Mouse (Mus musculus): Measurements from ENCODE around the gene Tmem189.

Gene Tmem189

DNA sequence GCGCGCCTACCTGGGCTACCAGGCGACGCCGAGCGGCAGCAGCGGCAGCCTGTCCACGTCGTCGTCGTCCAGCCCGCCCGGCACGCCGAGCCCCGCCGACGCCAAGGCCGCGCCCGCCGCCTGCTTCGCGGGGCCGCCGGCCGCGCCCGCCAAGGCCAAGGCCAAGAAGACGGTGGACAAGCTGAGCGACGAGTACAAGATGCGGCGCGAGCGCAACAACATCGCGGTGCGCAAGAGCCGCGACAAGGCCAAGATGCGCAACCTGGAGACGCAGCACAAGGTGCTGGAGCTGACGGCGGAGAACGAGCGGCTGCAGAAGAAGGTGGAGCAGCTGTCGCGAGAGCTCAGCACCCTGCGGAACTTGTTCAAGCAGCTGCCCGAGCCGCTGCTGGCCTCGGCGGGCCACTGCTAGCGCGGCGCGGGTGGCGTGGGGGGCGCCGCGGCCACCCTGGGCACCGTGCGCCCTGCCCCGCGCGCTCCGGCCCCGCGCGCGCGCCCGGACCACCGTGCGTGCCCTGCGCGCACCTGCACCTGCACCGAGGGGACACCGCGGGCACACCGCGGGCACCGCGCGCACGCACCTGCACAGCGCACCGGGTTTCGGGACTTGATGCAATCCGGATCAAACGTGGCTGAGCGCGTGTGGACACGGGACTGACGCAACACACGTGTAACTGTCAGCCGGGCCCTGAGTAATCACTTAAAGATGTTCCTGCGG lies at the start of gene Tmem189:
Tmem189 (minus strand) TSS at position 322 of the 718 bp plus-strand sequence.
- DNase-seq (ENCODE audit: low spot score), result peak; percentile 64

- DNase-seq (ENCODE audit: low spot score), result no peak
Measured at GRCm38 (mm10) chr2:167739030-167739429, 49.4 kb upstream of the Tmem189 start.

GRCm38 (mm10) chr2:167734861-167735260 lies 45.2 kb upstream of the Tmem189 start:
- DNase-seq (ENCODE audit: low spot score), result no peak

DNA sequence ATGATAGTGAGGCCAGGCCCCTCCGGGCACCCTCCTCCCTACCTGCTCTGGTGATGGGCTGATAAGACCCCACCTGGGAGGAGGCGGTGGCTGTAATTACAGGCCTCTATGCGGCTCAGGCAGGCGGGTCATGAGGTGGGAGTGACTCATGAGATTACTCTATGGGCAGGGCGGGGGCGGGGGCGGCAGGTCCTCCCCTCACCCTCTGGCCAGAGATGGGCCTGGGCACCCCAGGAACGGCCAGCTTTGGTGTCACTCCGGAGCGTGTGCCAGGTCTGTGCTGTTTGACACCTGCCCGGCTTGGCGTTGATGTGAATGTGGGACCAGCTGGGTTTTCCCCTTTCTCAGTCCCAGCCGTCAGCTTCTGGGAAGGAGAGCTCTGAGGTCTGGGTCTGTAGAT lies 41.5 kb upstream of the Tmem189 start:
- no peak for DNase-seq (ENCODE audit: low spot score)

DNA sequence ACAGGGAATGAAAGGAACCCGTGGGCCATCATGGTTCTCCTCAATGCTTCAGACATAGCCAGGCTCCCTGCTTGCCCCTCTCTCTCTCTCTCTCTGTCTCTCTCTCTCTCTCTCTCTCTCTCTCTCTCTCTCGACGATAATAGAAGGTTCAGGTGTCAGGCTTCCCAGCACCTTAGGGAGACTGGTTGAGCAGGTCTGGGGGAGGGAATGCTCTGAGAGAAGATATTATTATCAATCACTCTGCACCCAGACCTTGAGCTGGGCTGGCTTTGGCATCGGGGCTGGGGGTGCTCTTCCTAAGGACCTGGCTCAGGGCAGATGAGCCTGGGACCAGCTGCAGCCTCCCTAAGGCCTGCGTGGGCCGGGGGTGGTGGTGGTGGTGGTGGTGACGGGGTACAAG lies 40.4 kb upstream of the Tmem189 start:
- no peak for DNase-seq (ENCODE audit: low spot score)

DNA sequence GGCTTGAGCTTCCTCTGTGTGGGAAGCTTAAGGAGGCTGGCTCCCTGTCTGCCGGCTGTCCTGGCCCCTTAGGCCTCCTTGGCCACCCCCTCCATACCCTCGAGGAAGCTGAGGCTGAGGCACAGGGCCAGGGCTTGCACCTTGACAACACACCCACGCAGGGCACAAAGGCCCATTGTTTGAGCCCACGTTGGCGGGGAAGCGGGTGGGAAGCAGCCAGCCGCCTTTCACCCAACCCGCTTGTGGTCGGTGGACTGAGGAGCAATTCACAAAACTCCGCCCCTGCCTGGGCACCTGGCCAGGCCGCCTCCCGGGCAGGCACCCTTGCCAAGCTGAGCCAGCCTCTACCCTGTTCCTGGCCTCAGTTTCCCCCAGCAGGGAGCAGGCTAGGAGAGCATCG lies 37.5 kb upstream of the Tmem189 start:
- peak; percentile 81 for DNase-seq (ENCODE audit: low spot score)

GRCm38 (mm10) chr2:167725879-167726278 lies 36.3 kb upstream of the Tmem189 start:
- no peak for DNase-seq (ENCODE audit: low spot score)

DNA sequence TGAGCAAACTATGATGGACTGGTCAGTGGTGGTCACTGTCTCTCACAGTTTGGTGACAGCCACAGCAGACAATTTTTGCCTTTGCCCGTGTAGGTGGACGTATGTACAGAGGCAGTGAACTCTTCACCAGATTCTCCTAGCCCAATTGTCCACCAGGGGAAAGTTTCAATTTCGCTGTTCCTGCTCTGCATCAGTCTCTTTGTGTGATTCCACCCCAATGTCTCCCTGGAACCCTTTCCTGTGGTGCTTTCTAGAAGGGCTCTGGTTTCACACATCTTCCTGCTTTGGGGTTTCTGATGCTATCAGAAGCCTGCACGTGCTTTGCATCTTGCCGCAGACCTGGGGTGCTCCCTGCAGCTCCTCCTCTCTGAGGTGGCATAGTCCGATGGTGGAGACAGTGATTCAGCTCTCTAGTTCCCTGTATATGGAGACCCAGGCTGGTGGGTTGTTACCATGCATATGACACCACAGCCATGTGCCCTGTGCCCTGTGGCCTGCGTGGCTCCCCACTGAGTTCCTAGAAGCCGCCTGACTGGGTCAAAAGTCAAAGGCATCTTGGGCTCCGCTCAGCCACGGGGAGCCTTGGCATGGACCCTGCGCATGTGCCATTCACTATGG lies 34.1 kb upstream of the Tmem189 start:
- DNase-seq (ENCODE audit: low spot score), result no peak

- no peak for DNase-seq (ENCODE audit: low spot score)
Measured at GRCm38 (mm10) chr2:167722538-167722937, 32.9 kb upstream of the Tmem189 start.

DNA sequence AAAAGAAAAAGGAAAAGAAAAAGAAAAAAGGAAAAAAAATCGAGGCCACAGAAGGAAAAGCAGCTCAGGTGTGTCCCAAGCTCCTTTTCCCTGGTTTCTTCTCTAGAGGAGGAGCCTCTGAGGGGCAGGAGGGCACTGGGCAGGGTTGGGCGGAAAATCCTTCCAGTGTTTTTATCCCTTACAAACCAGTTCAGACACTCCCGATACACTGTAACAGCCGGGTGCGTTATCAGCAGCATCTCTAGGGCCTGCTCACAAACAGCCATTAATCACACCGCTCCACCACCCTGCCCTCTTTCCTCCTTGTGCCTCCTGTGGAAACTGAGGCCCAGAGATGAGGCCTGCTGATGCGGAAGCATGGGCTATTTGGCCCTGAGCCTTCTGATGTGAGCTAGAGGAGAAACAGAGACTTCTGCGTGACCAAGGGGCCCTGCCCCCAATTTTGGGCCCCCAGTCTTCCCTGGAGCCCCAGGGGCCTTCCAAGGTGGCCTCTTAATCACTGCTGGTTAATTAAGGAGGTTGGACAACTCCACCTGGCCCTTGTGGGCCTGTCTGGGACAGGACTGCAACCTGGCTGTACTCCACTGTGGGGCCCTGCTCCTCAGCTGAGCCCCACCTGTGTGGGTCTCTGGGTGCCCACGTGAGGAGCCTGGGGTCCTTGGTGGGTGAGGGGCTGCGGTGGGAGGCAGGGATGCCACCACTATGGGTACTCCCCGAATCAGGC lies 31.7 kb upstream of the Tmem189 start:
- no peak for DNase-seq (ENCODE audit: low spot score)

- no peak for DNase-seq (ENCODE audit: low spot score)
Measured at GRCm38 (mm10) chr2:167719520-167719919, 29.9 kb upstream of the Tmem189 start.

GRCm38 (mm10) chr2:167717208-167717607 lies 27.6 kb upstream of the Tmem189 start:
- DNase-seq (ENCODE audit: low spot score), result no peak

DNA sequence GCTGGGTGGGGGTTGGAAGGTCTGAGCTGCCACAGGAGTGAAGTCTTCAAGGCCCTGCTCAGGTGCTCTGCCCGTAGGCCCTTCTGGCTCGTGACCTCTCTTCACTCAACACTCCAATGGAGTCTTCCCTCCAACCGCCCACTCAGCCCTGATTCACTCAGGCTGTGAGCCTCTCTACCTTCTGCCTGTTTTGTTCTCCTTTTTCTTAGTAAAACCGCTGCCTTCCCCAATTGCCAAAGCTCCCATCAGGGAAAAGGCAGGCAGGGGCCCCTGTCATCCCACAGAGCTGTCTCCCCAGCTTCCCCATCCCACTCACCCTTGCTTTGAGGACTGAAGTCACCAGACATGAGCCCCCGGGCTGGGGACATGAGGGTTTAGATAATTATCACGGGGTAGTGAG lies 25.4 kb upstream of the Tmem189 start:
- no peak for DNase-seq (ENCODE audit: low spot score)

GRCm38 (mm10) chr2:167714298-167714697 lies 24.7 kb upstream of the Tmem189 start:
- DNase-seq (ENCODE audit: low spot score), result no peak

GRCm38 (mm10) chr2:167712872-167713821 lies 23.5 kb upstream of the Tmem189 start:
- DNase-seq (ENCODE audit: low spot score), result no peak

- DNase-seq (ENCODE audit: low spot score), result no peak
Measured at GRCm38 (mm10) chr2:167710574-167710973, 21.0 kb upstream of the Tmem189 start.

- no peak for DNase-seq (ENCODE audit: low spot score)
Measured at GRCm38 (mm10) chr2:167709969-167710368, 20.3 kb upstream of the Tmem189 start.

- no peak for DNase-seq (ENCODE audit: low spot score)
Measured at GRCm38 (mm10) chr2:167708373-167708772, 18.8 kb upstream of the Tmem189 start.

DNA sequence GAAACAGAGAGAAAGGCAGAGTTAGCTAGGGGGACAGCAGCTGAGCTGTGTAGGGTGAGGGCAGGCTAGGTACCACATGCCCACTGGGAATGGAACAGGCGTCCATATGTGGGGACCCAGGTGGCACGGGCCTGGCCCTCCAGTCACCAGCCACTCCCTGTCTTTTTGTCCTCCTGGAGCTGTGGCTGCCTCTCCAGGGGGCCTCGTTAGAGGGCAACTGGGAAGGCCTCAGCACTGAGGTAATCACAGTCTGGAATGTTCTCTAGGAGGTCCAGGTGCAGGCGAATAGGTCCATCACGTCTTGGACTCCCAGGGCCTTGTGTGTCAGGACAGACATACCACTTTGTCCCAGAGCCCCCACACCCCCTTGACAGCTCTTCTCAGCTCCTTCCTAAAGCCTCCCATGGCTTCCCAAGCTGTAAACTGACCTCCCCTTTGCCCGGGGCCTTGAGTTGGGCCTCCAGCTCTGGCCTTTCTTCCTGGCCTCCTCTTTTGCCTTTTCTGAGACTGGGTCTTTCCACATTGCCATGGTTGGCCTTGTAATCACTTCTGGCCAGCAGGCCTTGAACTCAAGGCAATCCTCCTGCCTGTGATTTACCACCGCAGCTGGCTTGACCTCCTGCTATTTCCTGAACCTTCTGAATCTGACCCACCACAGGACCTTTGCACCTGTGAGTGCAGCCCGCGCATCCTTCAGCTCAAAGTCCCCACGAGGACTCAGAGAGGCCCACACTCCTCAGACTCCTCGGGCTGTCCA lies 16.7 kb upstream of the Tmem189 start:
- DNase-seq (ENCODE audit: low spot score), result no peak

GRCm38 (mm10) chr2:167704409-167704808 lies 14.8 kb upstream of the Tmem189 start:
- DNase-seq (ENCODE audit: low spot score), result no peak

DNA sequence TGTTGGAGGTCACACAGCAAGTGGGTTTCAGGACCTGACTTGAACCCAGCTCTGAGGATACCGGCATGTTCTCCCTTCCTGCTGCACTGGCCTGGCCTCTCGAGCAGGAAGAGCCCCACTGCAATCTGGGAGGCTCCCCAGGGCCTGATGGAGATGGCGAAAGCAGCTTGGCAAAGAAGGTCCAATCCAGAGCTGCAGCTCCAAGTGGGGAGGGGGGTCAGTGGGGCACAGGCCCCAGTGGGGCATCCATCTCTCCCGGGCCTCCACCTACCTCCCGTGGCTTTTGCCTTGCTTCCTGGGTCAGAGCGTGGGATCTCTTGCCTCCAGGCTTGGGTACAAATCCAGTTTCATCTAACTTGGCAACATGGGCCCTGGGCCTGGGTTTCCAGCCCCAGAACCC lies 12.5 kb upstream of the Tmem189 start:
- no peak for DNase-seq (ENCODE audit: low spot score)

All from testis, postnatal 10 days (tissue).